Mouse (Mus musculus) yolk sac, embryonic 10.5 days (tissue): ENCODE measurements around the gene Rmdn3.

Experiments
- DNase-seq: peaks from one replicate; pipeline ENCODE4 v3.0.0-alpha.2; 2017; ENCODE audit warnings: low spot score

Gene Rmdn3

DNA sequence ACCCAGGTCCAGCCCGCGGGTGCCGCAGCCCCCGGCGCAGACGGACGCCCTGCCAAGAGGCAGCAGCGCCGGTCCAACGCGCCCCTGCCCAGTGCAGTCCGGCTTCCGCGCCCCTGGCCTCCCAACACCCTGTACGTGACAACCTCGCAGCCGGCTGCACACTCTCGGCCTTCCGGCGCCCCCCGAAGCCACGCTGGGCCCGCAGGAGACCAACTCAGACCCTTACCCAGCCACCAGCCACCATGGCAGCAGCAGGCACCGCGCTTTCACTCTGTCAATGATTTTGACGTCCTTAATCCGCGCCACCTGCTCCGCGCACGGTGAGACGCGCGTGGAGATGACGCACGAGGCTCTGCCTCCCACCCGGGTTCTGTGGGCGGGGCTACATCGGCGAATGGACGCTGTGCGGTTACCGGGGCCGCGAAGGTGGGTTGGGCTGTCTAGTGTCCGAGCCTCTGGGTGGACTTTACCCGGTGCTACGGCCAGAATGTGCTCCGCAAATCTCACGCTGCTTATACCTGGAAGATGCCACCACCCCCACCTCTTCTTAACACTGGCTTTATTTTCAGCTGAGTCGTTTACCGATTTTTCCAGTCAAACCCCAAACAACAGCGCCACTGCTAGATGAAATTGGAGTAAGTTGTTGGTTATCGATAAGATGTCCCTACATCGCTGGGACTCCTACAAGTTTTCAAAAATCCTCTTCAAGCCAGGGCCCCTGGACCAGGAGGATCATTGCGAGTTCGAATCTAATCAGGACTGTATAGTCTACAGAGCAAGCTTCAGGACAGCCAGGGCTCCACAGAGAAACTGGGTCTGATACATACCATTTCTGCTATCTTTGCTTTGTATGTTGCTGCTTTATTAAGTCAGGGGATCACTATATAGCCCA lies at the start of gene Rmdn3:
Gene Rmdn3, minus strand, starts transcription at position 354 of the 892 bp plus-strand sequence.
- peak; percentile 92 for DNase-seq

DNA sequence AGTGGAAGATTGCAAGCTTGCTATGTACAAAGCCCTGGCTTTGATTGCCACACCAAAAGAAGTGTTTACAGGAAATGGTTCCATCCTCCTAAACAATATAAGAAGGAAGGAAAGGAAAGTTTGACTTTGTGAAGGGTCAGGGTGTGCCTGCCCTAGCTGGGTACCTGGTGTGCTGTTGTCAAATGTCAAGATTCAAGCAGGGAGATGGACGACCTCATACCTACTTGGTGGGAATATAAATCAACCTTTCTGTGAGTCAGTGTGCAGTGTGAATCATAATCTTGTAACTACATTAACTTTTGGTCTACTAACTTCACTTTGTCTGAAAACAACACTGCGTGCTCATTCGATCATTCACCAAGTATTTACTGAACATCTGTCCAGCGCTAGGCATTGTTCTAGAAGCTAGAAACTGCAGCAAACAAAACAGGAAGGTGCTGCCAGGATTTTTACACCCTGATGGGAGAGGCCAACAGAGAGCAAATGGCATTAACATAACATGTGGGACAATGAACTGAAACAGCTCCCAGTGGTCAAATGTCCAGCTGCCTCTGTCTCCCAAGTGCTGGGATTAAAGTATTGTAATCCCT lies 47.1 kb upstream of the Rmdn3 start:
- DNase-seq, result no peak

GRCm38 (mm10) chr2:119202914-119203453 lies 46.1 kb upstream of the Rmdn3 start:
- no peak for DNase-seq

GRCm38 (mm10) chr2:119198934-119199333 lies 42.1 kb upstream of the Rmdn3 start:
- DNase-seq, result no peak

DNA sequence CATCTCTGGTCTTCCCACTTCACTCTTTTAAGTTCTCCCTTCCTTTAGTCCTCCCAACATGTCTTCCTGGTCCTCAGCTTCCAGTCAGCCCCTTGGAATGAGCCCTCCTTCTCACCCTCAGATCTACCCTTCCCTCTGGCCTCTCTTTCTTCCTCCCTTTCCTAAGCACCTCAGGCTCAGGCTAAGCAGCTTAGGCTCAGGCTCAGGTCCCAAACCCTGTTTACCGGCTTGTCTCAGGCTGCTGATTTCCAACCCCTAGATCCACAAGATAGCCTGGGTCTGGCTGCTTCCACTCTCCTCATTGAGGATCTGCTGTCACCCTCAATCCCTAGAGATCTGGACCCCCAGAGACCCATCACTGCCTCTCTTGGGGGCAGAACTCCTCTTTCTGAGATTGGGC lies 41.2 kb upstream of the Rmdn3 start:
- no peak for DNase-seq

DNA sequence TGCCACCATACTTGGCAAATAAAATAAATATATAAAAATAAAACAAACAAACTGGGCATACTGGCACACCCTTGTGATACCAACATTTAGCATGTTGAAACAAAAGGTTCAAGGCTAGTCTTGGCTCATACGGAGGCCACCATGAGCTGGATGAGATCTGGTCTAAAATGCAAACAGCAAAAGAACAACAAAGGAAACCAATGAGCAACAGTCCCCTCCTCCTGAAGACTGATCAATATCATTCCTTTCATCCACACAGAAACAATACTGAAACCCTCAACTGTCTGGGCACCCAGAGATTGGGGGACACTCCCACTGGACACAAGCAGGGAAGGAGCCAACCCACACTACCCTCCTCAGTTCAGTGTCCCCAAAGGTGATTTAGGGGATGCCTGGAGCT lies 40.7 kb upstream of the Rmdn3 start:
- DNase-seq, result no peak

DNA sequence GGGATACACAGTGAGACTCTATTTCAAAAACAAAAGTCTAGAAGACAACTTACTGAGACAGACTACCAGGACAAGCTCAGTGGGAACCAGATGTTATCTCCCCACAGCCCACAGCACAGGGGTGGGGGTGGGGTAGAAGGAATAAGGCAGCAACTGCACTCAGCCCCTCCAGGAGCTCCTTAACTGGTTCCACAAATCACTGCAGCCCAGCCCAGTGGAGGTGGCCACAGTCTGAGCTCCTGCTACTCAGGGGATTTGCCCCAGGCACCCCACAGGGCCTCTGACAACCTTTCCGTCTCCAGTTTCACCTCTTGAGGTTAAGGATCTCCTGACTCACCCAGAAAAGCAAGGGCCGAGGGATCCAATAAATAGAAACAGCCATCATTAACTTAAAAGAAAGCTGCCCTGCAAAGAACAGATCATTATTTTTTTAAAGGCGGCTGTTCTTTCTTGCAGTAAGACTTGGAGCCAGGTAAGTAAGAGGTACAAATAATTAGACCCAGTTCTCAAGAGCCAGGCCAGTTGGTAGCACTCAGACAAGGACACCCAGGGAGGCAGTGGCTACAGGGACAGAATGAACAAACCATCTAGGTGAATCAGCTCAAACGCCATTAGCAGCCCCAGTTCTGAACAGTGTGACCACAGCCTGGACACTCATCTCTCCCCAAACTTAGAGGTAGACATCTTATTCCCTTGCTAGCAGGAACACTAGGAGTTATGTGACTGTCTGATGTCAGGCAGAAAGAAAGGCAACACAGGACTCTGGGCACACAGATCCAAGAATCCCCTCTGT lies 39.7 kb upstream of the Rmdn3 start:
- DNase-seq, result no peak

DNA sequence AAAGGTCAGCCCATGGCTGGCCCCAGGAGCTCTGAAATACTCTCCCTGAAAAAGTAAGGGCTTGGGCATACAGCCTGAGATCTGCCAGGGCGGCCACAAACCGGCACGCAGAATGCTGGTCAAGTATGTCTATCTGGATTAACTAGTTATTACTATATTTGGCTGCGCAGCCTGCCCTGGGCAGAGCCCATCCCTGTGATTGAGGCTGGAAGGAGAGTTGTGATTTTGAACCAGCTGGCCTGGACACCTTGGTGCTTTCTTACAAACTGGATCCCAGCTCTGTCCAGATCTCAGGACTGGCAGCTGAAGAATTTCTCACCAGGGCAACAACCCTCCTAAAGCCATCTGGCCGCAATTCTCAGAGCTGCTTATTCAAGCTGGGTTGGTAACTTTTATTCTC lies 37.3 kb upstream of the Rmdn3 start:
- DNase-seq, result no peak

- no peak for DNase-seq
Observed at GRCm38 (mm10) chr2:119190969-119191368, 34.1 kb upstream of the Rmdn3 start.

GRCm38 (mm10) chr2:119189029-119189710 lies 32.3 kb upstream of the Rmdn3 start:
- DNase-seq, result peak; percentile 73

GRCm38 (mm10) chr2:119182914-119183313 lies 26.1 kb upstream of the Rmdn3 start:
- no peak for DNase-seq

DNA sequence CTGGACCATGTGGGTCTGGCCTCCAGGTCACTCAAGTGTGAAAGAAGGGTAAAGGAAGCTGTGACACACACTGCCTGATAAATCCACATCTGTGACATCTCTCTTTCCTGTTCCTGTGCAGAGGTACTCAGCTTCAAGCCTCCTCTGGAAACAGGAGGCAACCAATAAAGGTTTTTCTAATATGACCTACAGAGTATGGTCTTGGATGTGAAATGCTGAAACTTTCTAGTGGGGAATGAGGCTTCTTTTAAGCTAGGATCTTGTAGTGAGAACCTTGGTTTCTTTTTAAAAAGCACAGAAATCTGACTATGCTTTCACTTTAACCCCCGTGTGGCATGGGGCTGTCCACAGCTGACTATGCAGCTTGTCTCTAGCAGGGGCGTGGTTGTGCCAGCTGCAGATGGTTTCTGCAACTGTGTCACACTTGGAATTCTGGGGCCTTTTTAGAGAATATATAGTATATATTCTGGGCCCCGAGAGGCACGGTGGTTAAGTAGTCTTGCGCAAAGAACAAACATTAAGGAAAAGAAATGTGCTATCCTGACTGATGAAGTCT lies 20.6 kb upstream of the Rmdn3 start:
- DNase-seq, result no peak

GRCm38 (mm10) chr2:119176761-119177160 lies 19.9 kb upstream of the Rmdn3 start:
- DNase-seq, result no peak

DNA sequence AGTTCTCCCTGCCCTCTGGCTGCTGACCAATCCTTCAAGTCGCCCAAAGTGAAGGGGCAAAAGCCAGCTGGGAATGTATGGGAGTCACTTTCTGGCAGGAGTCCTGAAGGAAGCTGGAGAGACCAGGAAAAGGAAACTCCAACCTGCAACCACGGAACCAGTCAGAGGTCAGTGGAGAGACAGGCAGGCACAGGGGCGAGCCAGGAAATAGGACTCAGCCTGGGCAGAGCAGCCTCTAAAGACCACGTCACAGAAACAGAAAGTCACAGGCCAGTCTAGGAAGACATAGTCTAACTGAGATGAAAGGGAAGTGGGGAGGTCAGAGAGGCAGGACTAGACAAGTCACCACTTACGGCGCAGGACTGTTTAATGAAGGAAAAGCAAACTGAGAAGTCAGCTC lies 18.8 kb upstream of the Rmdn3 start:
- no peak for DNase-seq

GRCm38 (mm10) chr2:119174866-119175265 lies 18.0 kb upstream of the Rmdn3 start:
- no peak for DNase-seq

DNA sequence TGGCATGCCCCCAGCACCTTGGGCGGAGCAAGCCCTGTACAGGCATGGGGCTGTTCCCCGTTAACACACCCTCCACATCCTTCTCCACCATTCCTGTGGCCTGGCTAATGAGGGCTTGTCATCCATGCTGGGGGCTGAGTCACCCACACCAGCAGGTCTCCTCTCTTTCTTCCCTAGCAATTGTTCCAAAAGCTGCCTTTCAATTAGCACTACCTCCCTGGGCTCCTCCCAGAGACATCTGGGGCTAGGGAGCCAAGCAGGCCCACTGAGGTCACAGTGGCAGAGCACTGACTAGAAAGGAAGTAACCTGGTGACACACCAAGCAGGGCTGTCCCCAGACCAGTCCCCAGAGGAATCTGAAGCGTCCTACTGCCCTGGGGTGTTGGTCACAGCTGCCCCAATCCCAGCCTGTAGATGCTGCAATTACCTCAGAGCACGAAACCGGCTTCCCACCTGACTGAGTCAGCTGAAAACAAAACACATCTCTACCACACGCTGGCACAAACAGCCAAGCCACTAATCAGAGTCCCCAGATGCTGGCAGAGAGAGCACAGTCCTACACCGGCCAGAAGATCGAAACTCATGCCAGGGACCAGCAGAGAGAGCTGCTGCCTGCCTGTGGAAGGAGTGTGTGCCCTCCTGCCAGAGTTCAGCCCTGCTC lies 17.3 kb upstream of the Rmdn3 start, which contains the start of gene Gm14137:
Gene Gm14137, plus strand, starts transcription at position 519 of the 661 bp plus-strand sequence.
- DNase-seq, result no peak

DNA sequence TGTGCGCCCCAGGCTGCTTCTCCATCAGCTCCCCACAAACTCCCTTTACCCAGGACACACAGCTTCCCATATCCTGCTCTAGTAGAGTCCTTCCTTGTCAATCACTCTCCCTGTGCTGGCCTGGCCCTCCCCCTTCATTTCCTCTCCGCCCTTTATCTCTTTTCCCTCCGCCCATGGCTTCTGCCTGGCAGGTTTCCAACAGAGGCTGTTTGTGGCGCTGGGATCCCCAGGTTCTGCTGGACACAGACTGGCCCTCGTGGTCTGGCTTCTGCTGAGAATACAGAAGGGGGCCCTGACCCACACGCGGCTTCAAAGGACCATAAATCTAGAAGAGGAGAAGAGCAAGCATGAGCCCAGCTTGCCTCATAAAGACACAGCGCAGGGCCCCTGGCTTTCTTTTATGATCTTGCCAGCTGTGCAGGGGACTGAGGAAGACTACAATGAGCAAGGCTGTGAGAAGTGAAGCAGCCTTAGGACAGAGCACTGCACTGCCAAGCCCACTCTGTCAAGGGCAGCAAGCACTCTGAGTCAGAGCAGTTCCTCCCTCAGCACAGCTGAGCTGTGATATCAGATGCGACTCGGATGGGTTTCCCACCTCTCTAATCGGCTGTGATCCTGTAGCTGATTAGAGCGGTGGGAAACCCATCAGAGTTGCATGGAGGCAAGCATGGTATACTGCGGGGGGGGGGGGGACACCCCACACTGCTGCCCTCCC lies 16.2 kb upstream of the Rmdn3 start:
- DNase-seq, result peak; percentile 60

GRCm38 (mm10) chr2:119172446-119172845 lies 15.6 kb upstream of the Rmdn3 start:
- DNase-seq, result no peak

- DNase-seq, result no peak
Observed at GRCm38 (mm10) chr2:119171574-119171973, 14.7 kb upstream of the Rmdn3 start.

GRCm38 (mm10) chr2:119170282-119170681 lies 13.4 kb upstream of the Rmdn3 start:
- no peak for DNase-seq
